Mouse (Mus musculus) erythroblast, embryonic 14.5 days (primary cell): ENCODE measurements around the gene Atf7ip.

Experiments
- GATA1 ChIP-seq: IDR thresholded peaks from 2 replicates; pipeline ENCODE4 v1.6.1; 2012; ENCODE audit warnings: low read length, inconsistent platforms, mixed read lengths
- TAL1 ChIP-seq: IDR thresholded peaks from 3 replicates; pipeline ENCODE4 v1.6.1; 2012; ENCODE audit warnings: low read length, inconsistent platforms, mixed read lengths

- TF ChIP-seq TAL1: no peak
- TF ChIP-seq GATA1: no peak
Measured at GRCm38 (mm10) chr6:136659226-136659625, 153.3 kb downstream of the Atf7ip start.
